Mouse (Mus musculus) spleen, postnatal 14 days (tissue): Measurements from ENCODE around the gene Adgrf5.
A peak's percentile ranks its signal among the peaks of the same experiment; 100 is the strongest.
"Not testable (repeated sequence)": the region's sequence is repeated elsewhere in the genome, so short reads cannot be mapped to it uniquely, and the experiment has no call there.

Source experiments
- DNase-seq, 2 experiments: peaks; one replicate each; pipeline ENCODE4 v3.0.0; 2021 to 2022; ENCODE audit warnings: low spot score in 2 of 2

Adgrf5 gene

GRCm38 (mm10) chr17:43359826-43360619 lies at the start of gene Adgrf5:
Adgrf5 (plus strand) TSS chr17:43360451.
- no peak for DNase-seq

GRCm38 (mm10) chr17:43325986-43326671 lies 34.1 kb upstream of the Adgrf5 start:
- no peak for DNase-seq

DNA sequence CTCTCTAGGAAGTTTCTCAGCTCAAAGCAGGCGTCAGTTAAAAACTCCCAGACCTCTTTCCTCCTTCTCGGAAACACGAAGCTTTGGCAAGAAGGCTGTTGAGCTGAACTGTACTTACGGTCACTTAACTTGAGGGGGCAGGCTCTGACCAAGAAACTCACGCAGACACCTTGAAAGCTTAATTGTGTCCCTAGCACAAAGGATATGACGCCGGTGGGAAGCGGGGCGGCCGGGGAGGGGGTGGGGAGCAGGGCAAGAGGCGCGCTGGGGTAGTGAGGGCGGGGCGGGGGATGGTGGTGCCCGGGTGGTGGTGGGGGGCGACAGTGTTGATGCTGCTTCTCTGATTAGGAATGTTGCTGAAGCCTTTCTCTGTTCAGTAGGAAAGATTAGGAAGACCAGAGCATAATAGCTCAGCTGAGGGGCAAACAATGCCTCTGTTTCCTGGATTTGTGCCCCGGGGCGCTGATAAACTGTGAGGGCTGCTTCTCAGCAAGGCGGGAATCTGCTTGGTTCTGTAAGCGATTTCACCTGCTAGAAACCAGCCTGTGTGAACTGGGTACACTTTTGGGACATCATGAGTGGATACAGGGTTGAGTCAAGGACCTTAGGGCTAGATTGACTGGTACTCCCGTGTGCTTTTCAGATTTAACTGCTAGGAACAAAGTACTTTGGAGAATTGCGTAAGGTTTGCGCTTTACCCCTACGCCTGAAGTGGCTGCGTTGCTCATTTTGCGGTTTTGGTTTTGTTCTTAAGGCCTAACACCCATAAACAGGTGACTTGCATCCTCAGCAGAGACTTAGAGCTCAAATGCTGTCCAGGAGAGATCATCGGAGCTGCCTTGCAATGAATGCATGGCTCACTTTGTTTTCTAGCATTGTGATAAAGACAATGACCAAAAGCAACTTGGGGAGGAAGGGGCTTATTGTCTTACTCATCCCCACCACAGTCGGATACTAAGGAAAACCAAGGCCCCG lies 33.2 kb upstream of the Adgrf5 start:
- peak in 1 of 2 experiments; percentile 18 for DNase-seq

- peak in 1 of 2 experiments; percentile 12 for DNase-seq
Measured at GRCm38 (mm10) chr17:43327810-43328209, 32.4 kb upstream of the Adgrf5 start.

GRCm38 (mm10) chr17:43329216-43329615 lies 31.0 kb upstream of the Adgrf5 start:
- no peak for DNase-seq

- no peak for DNase-seq
Measured at GRCm38 (mm10) chr17:43329761-43330183, 30.5 kb upstream of the Adgrf5 start.

DNA sequence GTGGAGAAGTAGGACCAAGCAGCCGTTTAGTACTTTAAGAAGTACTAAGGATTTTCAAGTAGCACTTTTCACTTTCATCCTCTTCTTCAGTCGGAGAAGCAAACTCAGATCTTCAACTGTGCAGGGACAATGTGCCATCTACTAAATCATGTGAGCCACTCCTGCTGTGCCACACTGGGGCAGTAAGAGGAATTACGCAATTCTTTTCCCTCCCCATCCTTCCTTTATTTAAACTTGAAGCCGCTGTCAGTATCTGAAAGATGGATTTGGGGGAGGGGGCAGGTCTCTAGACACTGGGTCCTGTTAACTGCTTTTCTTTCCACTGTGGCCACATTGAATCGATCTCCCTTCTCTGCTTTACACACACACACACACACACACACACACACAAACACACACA lies 27.6 kb upstream of the Adgrf5 start:
- DNase-seq = no peak

DNA sequence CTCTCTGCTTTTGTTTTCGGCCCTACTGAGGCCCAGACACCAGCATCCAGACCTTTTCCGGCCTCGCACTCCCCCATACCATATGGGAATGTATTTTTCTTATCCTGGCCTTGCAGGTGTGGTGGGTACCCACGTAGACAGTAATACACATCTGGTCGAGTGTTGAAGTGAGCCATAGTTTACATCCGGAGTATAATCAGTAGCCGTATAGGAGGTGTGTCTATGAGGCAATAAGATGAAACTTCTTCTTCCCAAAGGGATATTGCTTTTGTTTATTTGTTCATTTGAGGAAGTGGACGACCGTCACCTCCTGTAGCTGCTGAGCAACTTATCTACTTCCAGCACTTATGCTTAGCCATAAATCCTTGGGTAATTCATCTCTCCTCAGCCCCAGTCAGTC lies 26.2 kb upstream of the Adgrf5 start:
- DNase-seq = no peak

DNA sequence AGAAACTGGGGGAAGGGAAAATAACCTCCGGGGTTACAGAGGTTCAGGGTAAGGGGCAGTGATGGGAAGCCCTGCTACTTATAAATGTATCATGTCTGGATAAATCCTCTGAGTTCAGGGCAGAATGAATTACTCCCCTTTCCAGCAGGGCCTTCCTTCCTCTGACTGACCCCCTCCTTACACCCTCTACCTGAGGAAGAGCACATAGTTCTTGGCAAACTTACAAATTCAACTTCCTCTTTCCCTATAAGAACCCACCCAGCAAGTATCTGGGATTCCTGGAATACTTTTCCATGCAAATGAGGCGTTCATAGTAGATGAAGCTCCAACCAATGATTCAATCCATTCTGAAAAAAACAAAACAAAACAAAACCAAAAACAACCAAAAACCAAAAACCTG lies 22.6 kb upstream of the Adgrf5 start:
- no peak for DNase-seq

GRCm38 (mm10) chr17:43338279-43338678 lies 22.0 kb upstream of the Adgrf5 start:
- DNase-seq = no peak

GRCm38 (mm10) chr17:43346499-43346898 lies 13.8 kb upstream of the Adgrf5 start:
- not testable (repeated sequence) for DNase-seq

DNA sequence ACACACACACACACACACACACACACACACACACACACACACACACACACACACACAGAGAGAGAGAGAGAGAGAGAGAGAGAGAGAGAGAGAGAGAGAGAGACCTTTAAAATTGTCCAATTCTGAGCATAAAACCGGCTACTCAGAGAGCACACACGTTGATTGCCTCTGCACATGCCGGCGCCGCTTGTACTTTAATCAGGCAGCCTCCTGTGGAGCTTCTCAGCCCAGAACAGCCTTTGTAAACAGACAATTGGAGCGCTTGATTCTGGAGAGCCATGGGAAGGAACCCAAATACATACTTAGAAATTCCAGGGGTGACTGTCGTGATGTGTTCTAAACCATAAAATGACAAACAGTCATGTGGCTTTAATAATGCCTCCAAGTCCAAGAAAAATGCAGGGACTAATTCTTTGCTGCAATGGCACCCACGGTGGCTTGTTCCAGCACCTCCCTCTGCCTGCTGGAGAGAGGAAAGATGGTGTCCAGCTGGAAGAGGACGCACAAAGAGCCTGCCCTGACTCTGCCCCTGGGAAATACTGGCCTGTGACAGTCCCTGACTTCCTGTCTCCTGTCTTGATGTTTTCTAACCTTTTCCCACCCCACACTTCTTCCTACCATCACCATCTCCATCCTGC lies 2.2 kb upstream of the Adgrf5 start:
- no peak for DNase-seq

- DNase-seq = no peak
Measured at GRCm38 (mm10) chr17:43361021-43361420, 770 bp downstream of the Adgrf5 start.

DNA sequence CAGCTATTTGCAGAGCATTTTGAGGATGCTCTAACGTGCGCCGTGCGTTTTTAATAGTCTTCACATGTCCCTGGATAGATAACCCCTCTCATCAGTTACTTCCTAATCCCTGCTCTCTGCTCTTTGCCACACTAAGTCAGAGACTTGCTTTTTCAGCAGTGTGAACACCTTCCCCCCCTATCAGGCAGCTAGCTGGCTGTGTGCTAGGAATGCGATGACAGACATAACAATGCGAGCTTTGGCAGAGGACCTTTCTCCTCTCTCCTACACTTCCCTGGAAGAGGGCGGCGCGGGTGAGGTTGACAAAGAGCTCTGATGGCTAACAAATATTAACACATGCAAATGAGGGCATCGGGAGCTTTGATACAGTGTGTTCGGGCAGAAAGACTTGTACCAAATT lies 2.1 kb downstream of the Adgrf5 start:
- no peak for DNase-seq

GRCm38 (mm10) chr17:43362881-43363280 lies 2.6 kb downstream of the Adgrf5 start:
- no peak for DNase-seq

GRCm38 (mm10) chr17:43363921-43364320 lies 3.7 kb downstream of the Adgrf5 start:
- no peak for DNase-seq

DNA sequence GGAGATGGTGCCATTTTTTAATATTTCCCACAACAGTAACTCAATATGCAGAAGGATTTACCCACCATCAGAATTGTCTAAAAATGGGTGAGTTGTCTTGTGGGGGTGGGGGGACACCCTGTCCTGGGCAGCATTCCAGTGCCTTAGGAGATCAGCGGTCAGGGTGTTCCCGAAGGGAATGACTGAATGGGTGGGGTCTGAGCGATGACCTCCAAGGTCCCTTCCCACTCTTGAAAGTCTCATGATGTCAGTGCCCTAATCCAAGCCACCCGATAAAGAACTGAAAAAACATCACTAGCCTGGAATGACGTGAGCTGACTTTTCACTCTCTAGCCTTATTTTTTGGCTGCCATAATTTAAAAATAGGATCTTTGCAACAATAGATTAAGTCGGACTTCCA lies 5.0 kb downstream of the Adgrf5 start:
- DNase-seq = no peak

GRCm38 (mm10) chr17:43366486-43366885 lies 6.2 kb downstream of the Adgrf5 start:
- no peak for DNase-seq

DNA sequence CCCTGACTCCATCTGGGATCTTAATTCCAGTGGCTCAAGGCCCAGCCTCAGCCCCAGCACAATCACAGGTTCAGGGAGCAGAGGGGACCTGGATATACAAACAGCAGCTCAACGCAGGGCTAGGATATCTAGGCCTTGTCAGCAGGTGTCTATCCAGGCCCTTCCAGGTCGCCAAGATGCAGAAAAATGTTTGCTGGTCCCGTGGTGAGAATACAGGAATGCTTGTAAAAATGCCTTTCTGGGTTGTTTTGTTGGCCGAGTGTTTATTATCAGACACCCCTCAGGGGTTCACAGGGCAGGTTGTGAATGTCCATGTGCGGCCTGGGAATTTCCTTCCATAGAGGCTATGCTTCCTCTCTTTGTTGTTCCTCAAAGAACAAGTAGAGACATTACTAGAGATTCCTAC lies 7.9 kb downstream of the Adgrf5 start:
- DNase-seq = no peak

DNA sequence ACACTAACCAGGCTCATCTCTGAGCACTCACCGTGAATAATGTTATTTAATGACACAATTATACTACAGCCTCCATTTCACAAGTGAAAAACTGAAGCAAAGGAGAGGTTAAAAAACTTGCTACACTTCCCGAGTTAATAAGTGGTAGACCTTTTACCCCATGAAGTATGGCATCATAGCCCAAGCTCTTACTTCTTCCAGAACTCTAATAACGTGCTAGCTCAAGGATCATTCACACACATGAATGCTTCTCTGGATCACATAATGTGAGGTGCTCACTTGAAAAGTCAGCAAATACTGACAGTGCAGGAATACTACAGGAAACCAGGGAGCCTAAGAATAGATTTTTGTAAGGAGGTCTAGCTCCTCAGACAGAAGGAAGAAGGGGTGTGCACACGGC lies 12.4 kb downstream of the Adgrf5 start:
- no peak for DNase-seq

GRCm38 (mm10) chr17:43374020-43374419 lies 13.8 kb downstream of the Adgrf5 start:
- no peak for DNase-seq

GRCm38 (mm10) chr17:43376527-43376926 lies 16.3 kb downstream of the Adgrf5 start:
- DNase-seq = no peak
